Mouse (Mus musculus) mesoderm, embryonic 11.5 days (tissue): ENCODE measurements around the gene Ptprn2.

ENCODE experiments used
- DNase-seq: peaks from one replicate; pipeline ENCODE4 v3.0.0-alpha.2; 2012; ENCODE audit warnings: low read depth, low spot score

The Ptprn2 gene

GRCm38 (mm10) chr12:116642191-116642549, 156.7 kb downstream of the Ptprn2 start:
- no peak for DNase-seq

- no peak for DNase-seq
Measured at GRCm38 (mm10) chr12:116646771-116647170, 161.3 kb downstream of the Ptprn2 start.

GRCm38 (mm10) chr12:116648584-116649206, 163.2 kb downstream of the Ptprn2 start:
- peak; percentile 52 for DNase-seq

- DNase-seq = no peak
Measured at GRCm38 (mm10) chr12:116653684-116654083, 168.2 kb downstream of the Ptprn2 start.

- DNase-seq = peak; percentile 15
Measured at GRCm38 (mm10) chr12:116660076-116660475, 174.6 kb downstream of the Ptprn2 start.

GRCm38 (mm10) chr12:116661018-116661417, 175.5 kb downstream of the Ptprn2 start:
- no peak for DNase-seq

- peak; percentile 16 for DNase-seq
Measured at GRCm38 (mm10) chr12:116677701-116678100, 192.2 kb downstream of the Ptprn2 start.

- no peak for DNase-seq
Measured at GRCm38 (mm10) chr12:116689832-116690231, 204.3 kb downstream of the Ptprn2 start.

- no peak for DNase-seq
Measured at GRCm38 (mm10) chr12:116709535-116709934, 224.0 kb downstream of the Ptprn2 start.

GRCm38 (mm10) chr12:116710716-116711115, 225.2 kb downstream of the Ptprn2 start:
- DNase-seq = peak; percentile 11

GRCm38 (mm10) chr12:116711133-116711532, 225.6 kb downstream of the Ptprn2 start:
- DNase-seq = no peak

- DNase-seq = no peak
Measured at GRCm38 (mm10) chr12:116713096-116713495, 227.6 kb downstream of the Ptprn2 start.

GRCm38 (mm10) chr12:116721062-116721461, 235.5 kb downstream of the Ptprn2 start:
- DNase-seq = no peak

- DNase-seq = no peak
Measured at GRCm38 (mm10) chr12:116740141-116740540, 254.6 kb downstream of the Ptprn2 start.

- no peak for DNase-seq
Measured at GRCm38 (mm10) chr12:116741300-116741699, 255.8 kb downstream of the Ptprn2 start.

GRCm38 (mm10) chr12:116746401-116746800, 260.9 kb downstream of the Ptprn2 start:
- DNase-seq = no peak

- no peak for DNase-seq
Measured at GRCm38 (mm10) chr12:116752784-116753183, 267.3 kb downstream of the Ptprn2 start.

- DNase-seq = no peak
Measured at GRCm38 (mm10) chr12:116763961-116764360, 278.4 kb downstream of the Ptprn2 start.

GRCm38 (mm10) chr12:116770911-116771310, 285.4 kb downstream of the Ptprn2 start:
- no peak for DNase-seq

- DNase-seq = no peak
Measured at GRCm38 (mm10) chr12:116771493-116771892, 286.0 kb downstream of the Ptprn2 start.

- DNase-seq = peak; percentile 8
Measured at GRCm38 (mm10) chr12:116772081-116772566, 286.6 kb downstream of the Ptprn2 start.

GRCm38 (mm10) chr12:116773344-116773743, 287.8 kb downstream of the Ptprn2 start:
- DNase-seq = no peak

- DNase-seq = no peak
Measured at GRCm38 (mm10) chr12:116776447-116776846, 290.9 kb downstream of the Ptprn2 start.
